ENCODE assay signal across 8 mouse cellular contexts in the genomic region with DNA sequence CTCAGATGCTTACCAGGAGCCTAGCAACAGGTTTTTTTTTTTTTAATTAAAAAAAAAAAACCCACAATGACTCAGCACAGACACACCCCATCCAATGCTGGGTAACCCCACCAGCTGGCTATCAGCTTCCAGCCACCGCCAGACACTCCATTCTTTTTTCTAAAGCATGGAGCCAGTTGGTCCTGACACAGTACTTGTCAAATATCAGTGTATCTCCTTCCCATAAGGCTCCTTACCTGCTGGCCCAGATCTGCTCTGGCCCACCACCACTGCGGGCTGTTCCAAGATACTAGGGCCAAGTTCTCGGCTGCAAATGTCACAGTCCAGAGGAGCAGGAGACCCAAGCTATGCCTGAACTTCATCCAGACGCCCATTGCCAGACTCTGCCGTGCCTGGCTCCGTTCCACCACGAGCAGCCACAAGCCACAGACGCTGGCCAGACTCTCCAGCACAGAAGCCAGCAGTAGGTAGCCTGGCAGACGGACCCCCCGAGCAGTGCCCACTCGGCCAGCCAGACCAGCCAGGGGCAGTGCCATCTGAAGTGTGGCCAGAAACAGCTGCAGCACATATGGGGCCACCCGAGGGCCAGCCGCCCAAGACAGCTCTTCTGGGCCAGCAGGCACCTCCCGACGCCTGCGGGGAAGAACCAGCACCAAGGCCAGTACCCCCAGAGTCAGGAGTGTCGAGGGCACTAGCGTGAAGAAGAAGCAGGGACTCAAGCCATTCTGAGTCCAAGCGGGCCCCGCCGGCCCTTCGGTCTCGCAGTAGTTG. TPM values are rescaled to one million over a fixed set of nuclear protein-coding genes. Genes with fewer than 3 reads are reported as not detected.
DNase-seq lines count a peak whose midpoint lies in the region; ATAC-seq and TF ChIP-seq lines count a peak whose summit lies in the region.

No protein-coding gene starts in this region.

- peaks cover 64% of the 10 kb centered on the region for H3K36me3 ChIP-seq in heart, embryonic 14.5 days (ENCODE audit: control insufficient read depth, insufficient read depth, low read length)
- H3K36me3 ChIP-seq in kidney, postnatal 0 days (ENCODE audit: insufficient read depth, low read length) = peaks cover 27% of the 10 kb centered on the region
- H3K36me3 ChIP-seq in liver, embryonic 16.5 days (ENCODE audit: control insufficient read depth, insufficient read depth) = peaks cover 66% of the 10 kb centered on the region

- peak overlapping the region; percentile 73 for H3K9ac ChIP-seq in heart, embryonic 14.5 days (ENCODE audit: low read length)
- peak overlapping the region; percentile 66 for H3K9ac ChIP-seq in kidney, postnatal 0 days (ENCODE audit: low read depth, low read length)
- H3K9ac ChIP-seq in liver, embryonic 16.5 days (ENCODE audit: low read depth, low read length) = peak overlapping the region; percentile 85

- DNase-seq in lung, adult 2 months = no peak
- DNase-seq in lung, postnatal 25 days (ENCODE audit: low spot score) = no peak
- no peak for DNase-seq in kidney, postnatal 0 days (ENCODE audit: low spot score)
- peak; percentile 25 for DNase-seq in right cerebral cortex, adult 18-20 months

- peaks cover 6% of the 10 kb centered on the region; the same call in 1 of the 2 replicates for H3K4me1 ChIP-seq in lung, adult 2 months (ENCODE audit: control insufficient read depth, insufficient read depth, low read length)
- peaks cover 5% of the 10 kb centered on the region; the same call in 1 of the 2 replicates for H3K4me1 ChIP-seq in bone marrow macrophage, adult 2 months (ENCODE audit: control insufficient read depth, insufficient read depth, low read length)
- H3K4me1 ChIP-seq in embryonic fibroblast, embryonic 13.5 days (ENCODE audit: control insufficient read depth, insufficient read depth, low read length) = no peaks in the 10 kb centered on the region
- peaks cover 4 to 14% of the 10 kb centered on the region in 2 experiments; a peak in 3 of 4 replicates for H3K4me1 ChIP-seq in heart, embryonic 14.5 days (ENCODE audit: control insufficient read depth in 2 of 2, insufficient read depth in 2 of 2, low read length in 2 of 2)
- peaks cover 6% of the 10 kb centered on the region for H3K4me1 ChIP-seq in kidney, postnatal 0 days (replicated peaks; ENCODE audit: insufficient read depth, low read length)
- H3K4me1 ChIP-seq in liver, embryonic 16.5 days (ENCODE audit: control insufficient read depth, low read depth, low read length) = peaks cover 23% of the 10 kb centered on the region

- TF ChIP-seq POLR2A in lung, adult 2 months (IDR thresholded peaks at IDR 0.05; ENCODE audit: borderline replicate concordance, extremely low read depth, low read depth, low read length) = no peak
- no peak for TF ChIP-seq POLR2A in bone marrow macrophage, adult 2 months (IDR thresholded peaks at IDR 0.05; ENCODE audit: borderline replicate concordance, low read depth, low read length)
- no peak for TF ChIP-seq POLR2A in embryonic fibroblast, embryonic 13.5 days (IDR thresholded peaks at IDR 0.05; ENCODE audit: low read depth, low read length)

- H3K4me3 ChIP-seq in lung, adult 2 months (replicated peaks; ENCODE audit: extremely low read depth, low read depth, low read length) = peak overlapping the region; percentile 78
- peak overlapping the region; percentile 66 for H3K4me3 ChIP-seq in bone marrow macrophage, adult 2 months (ENCODE audit: insufficient read depth, low read length)
- peak overlapping the region; percentile 52 for H3K4me3 ChIP-seq in embryonic fibroblast, embryonic 13.5 days (ENCODE audit: insufficient read depth, low read length)
- peak overlapping the region; percentile 62 to 63 for H3K4me3 ChIP-seq in heart, embryonic 14.5 days (ENCODE audit: control insufficient read depth in 1 of 2, insufficient read depth in 1 of 2, low read depth in 1 of 2, low read length in 2 of 2)
- peak overlapping the region; percentile 53 for H3K4me3 ChIP-seq in kidney, postnatal 0 days (replicated peaks; ENCODE audit: low read depth, low read length)
- H3K4me3 ChIP-seq in liver, embryonic 16.5 days (ENCODE audit: low read depth, low read length) = peak overlapping the region; percentile 74

- WGBS in lung, adult 2 months = 6% methylated on average over 23 of the region's 23 CpGs
- 7% methylated on average over 22 of the region's 23 CpGs for WGBS in heart, embryonic 14.5 days
- WGBS in kidney, postnatal 0 days = 6% methylated on average over 23 of the region's 23 CpGs
- WGBS in liver, embryonic 16.5 days (ENCODE audit: insufficient replicate concordance) = 3% methylated on average over 23 of the region's 23 CpGs

- H3K9me3 ChIP-seq in heart, embryonic 14.5 days (ENCODE audit: control insufficient read depth, low read length) = no peaks in the 10 kb centered on the region
- no peaks in the 10 kb centered on the region for H3K9me3 ChIP-seq in kidney, postnatal 0 days (replicated peaks; ENCODE audit: low read length)
- no peaks in the 10 kb centered on the region for H3K9me3 ChIP-seq in liver, embryonic 16.5 days (replicated peaks; ENCODE audit: control insufficient read depth, low read length)

- no peak for TF ChIP-seq CTCF in lung, adult 2 months (IDR thresholded peaks at IDR 0.05; ENCODE audit: insufficient read depth, low read length)
- no peak for TF ChIP-seq CTCF in bone marrow macrophage, adult 2 months (IDR thresholded peaks at IDR 0.05; ENCODE audit: low read depth, low read length)
- TF ChIP-seq CTCF in embryonic fibroblast, embryonic 13.5 days (IDR thresholded peaks at IDR 0.05; ENCODE audit: borderline replicate concordance, insufficient read depth, low read length) = no peak
- no peak for TF ChIP-seq CTCF in kidney, postnatal 0 days (IDR thresholded peaks at IDR 0.05; ENCODE audit: low read depth)

- peak; percentile 14; the same call in 1 of the 2 replicates for ATAC-seq in heart, embryonic 14.5 days (ENCODE audit: insufficient number of reproducible peaks, insufficient read depth, low FRiP score, low read depth)
- no peak; the same call in none of the 2 replicates for ATAC-seq in kidney, postnatal 0 days (replicated peaks; ENCODE audit: low FRiP score, low read depth)
- peak; percentile 71 for ATAC-seq in liver, embryonic 16.5 days (ENCODE audit: low read depth)

- peak overlapping the region; percentile 97 for H3K4me2 ChIP-seq in heart, embryonic 14.5 days (ENCODE audit: low read length)
- peak overlapping the region; percentile 96 for H3K4me2 ChIP-seq in kidney, postnatal 0 days (ENCODE audit: low read length)
- H3K4me2 ChIP-seq in liver, embryonic 16.5 days (ENCODE audit: low read depth, low read length) = peak overlapping the region; percentile 89

- H3K27me3 ChIP-seq in heart, embryonic 14.5 days (ENCODE audit: control insufficient read depth, insufficient read depth, low read length) = no peaks in the 10 kb centered on the region
- no peaks in the 10 kb centered on the region for H3K27me3 ChIP-seq in kidney, postnatal 0 days (ENCODE audit: insufficient read depth, low read length)
- no peaks in the 10 kb centered on the region for H3K27me3 ChIP-seq in liver, embryonic 16.5 days (ENCODE audit: control insufficient read depth, insufficient read depth, low read depth, low read length)

- no peak overlapping the region for H3K27ac ChIP-seq in bone marrow macrophage, adult 2 months (ENCODE audit: insufficient read depth, low read depth, low read length)
- H3K27ac ChIP-seq in embryonic fibroblast, embryonic 13.5 days (ENCODE audit: insufficient read depth, low read length) = no peak overlapping the region; the same call in 1 of the 2 replicates
- peak overlapping the region in 1 of 2 experiments; percentile 35; a peak in 1 of 4 replicates for H3K27ac ChIP-seq in heart, embryonic 14.5 days (replicated peaks in 1 of 2; ENCODE audit: control insufficient read depth in 1 of 2, insufficient read depth in 1 of 2, low read depth in 2 of 2, low read length in 2 of 2)
- no peak overlapping the region; the same call in 1 of the 2 replicates for H3K27ac ChIP-seq in kidney, postnatal 0 days
- peak overlapping the region; percentile 98 for H3K27ac ChIP-seq in liver, embryonic 16.5 days (ENCODE audit: low read length)

RNA-seq across cellular contexts. Expression of a gene that starts 0.7 kb away (rescaled TPM):
- 14.6 and 18.7 TPM in 2 replicates for polyA plus RNA-seq in lung, adult 2 months (2012; rRNA removed)
- 16.6 and 18.6 TPM in 2 replicates for polyA plus RNA-seq in bone marrow macrophage, adult 2 months (2012; ENCODE audit: insufficient read depth, insufficient read length, missing spikeins)
- polyA plus RNA-seq in embryonic fibroblast, embryonic 13.5 days (2011; ENCODE audit: insufficient read length, low read depth, missing spikeins) = 7.0 and 13.4 TPM in 2 replicates
- 9.6 and 11.1 TPM in 2 replicates for polyA plus RNA-seq in heart, embryonic 14.5 days (2014; fragmentation: Nextera tagmentation; extraction: Ambion mirVana)
- polyA plus RNA-seq in kidney, postnatal 0 days (2015; fragmentation: Nextera tagmentation; extraction: Ambion mirVana) = 34.4 and 36.8 TPM in 2 replicates
- polyA plus RNA-seq in liver, embryonic 16.5 days (2015; fragmentation: Nextera tagmentation; extraction: Ambion mirVana) = 55.5 and 56.5 TPM in 2 replicates

RNA-seq across cellular contexts. Expression of a gene that starts 11.1 kb away (rescaled TPM):
- 59.4 and 68.0 TPM in 2 replicates for polyA plus RNA-seq in lung, adult 2 months (2012; rRNA removed)
- 28.3 and 34.6 TPM in 2 replicates for polyA plus RNA-seq in bone marrow macrophage, adult 2 months (2012; ENCODE audit: insufficient read depth, insufficient read length, missing spikeins)
- polyA plus RNA-seq in embryonic fibroblast, embryonic 13.5 days (2011; ENCODE audit: insufficient read length, low read depth, missing spikeins) = 11.8 and 14.8 TPM in 2 replicates
- polyA plus RNA-seq in heart, embryonic 14.5 days (2014; fragmentation: Nextera tagmentation; extraction: Ambion mirVana) = 29.6 and 31.4 TPM in 2 replicates
- polyA plus RNA-seq in kidney, postnatal 0 days (2015; fragmentation: Nextera tagmentation; extraction: Ambion mirVana) = 43.2 and 47.7 TPM in 2 replicates
- 41.0 and 41.1 TPM in 2 replicates for polyA plus RNA-seq in liver, embryonic 16.5 days (2015; fragmentation: Nextera tagmentation; extraction: Ambion mirVana)

RNA-seq across cellular contexts. Expression of a gene that starts 12.4 kb away (rescaled TPM):
- polyA plus RNA-seq in lung, adult 2 months (2012; rRNA removed) = 15.4 and 20.0 TPM in 2 replicates
- 19.6 and 29.7 TPM in 2 replicates for polyA plus RNA-seq in bone marrow macrophage, adult 2 months (2012; ENCODE audit: insufficient read depth, insufficient read length, missing spikeins)
- polyA plus RNA-seq in embryonic fibroblast, embryonic 13.5 days (2011; ENCODE audit: insufficient read length, low read depth, missing spikeins) = 10.1 and 15.6 TPM in 2 replicates
- polyA plus RNA-seq in heart, embryonic 14.5 days (2014; fragmentation: Nextera tagmentation; extraction: Ambion mirVana) = 19.8 and 21.0 TPM in 2 replicates
- 19.7 TPM in 2 replicates for polyA plus RNA-seq in kidney, postnatal 0 days (2015; fragmentation: Nextera tagmentation; extraction: Ambion mirVana)
- 9.2 and 12.0 TPM in 2 replicates for polyA plus RNA-seq in liver, embryonic 16.5 days (2015; fragmentation: Nextera tagmentation; extraction: Ambion mirVana)

RNA-seq across cellular contexts. Expression of a gene that starts 12.5 kb away (rescaled TPM):
- polyA plus RNA-seq in lung, adult 2 months (2012; rRNA removed) = 65.7 and 73.3 TPM in 2 replicates
- polyA plus RNA-seq in bone marrow macrophage, adult 2 months (2012; ENCODE audit: insufficient read depth, insufficient read length, missing spikeins) = 30.2 and 33.5 TPM in 2 replicates
- polyA plus RNA-seq in embryonic fibroblast, embryonic 13.5 days (2011; ENCODE audit: insufficient read length, low read depth, missing spikeins) = 31.1 and 32.6 TPM in 2 replicates
- 24.7 and 29.2 TPM in 2 replicates for polyA plus RNA-seq in heart, embryonic 14.5 days (2014; fragmentation: Nextera tagmentation; extraction: Ambion mirVana)
- polyA plus RNA-seq in kidney, postnatal 0 days (2015; fragmentation: Nextera tagmentation; extraction: Ambion mirVana) = 25.8 and 27.3 TPM in 2 replicates
- 26.5 and 28.5 TPM in 2 replicates for polyA plus RNA-seq in liver, embryonic 16.5 days (2015; fragmentation: Nextera tagmentation; extraction: Ambion mirVana)

RNA-seq across cellular contexts. Expression of a gene that starts 31.1 kb away (rescaled TPM):
- 8.8 and 15.4 TPM in 2 replicates for polyA plus RNA-seq in lung, adult 2 months (2012; rRNA removed)
- polyA plus RNA-seq in bone marrow macrophage, adult 2 months (2012; ENCODE audit: insufficient read depth, insufficient read length, missing spikeins) = 27.1 and 28.0 TPM in 2 replicates
- 25.1 and 34.3 TPM in 2 replicates for polyA plus RNA-seq in embryonic fibroblast, embryonic 13.5 days (2011; ENCODE audit: insufficient read length, low read depth, missing spikeins)
- 7.2 and 8.4 TPM in 2 replicates for polyA plus RNA-seq in heart, embryonic 14.5 days (2014; fragmentation: Nextera tagmentation; extraction: Ambion mirVana)
- polyA plus RNA-seq in kidney, postnatal 0 days (2015; fragmentation: Nextera tagmentation; extraction: Ambion mirVana) = 47.4 and 47.6 TPM in 2 replicates
- 3.7 and 3.9 TPM in 2 replicates for polyA plus RNA-seq in liver, embryonic 16.5 days (2015; fragmentation: Nextera tagmentation; extraction: Ambion mirVana)
